Mouse (Mus musculus) thymus, adult 2 months (tissue): Measurements from ENCODE around the gene Cyp3a13.

Source experiments
- CTCF ChIP-seq: fragments of 200-500 bp; IDR thresholded peaks from 2 replicates; pipeline ENCODE4 v1.5.1; 2012; ENCODE audit warnings: mild to moderate bottlenecking, control low read depth, low read length, moderate library complexity, borderline replicate concordance; ENCODE audit not compliant: control insufficient read depth, poor library complexity, insufficient read depth; ENCODE audit errors: extremely low read depth
- POLR2A ChIP-seq: fragments of 200-500 bp; IDR thresholded peaks from 2 replicates; pipeline ENCODE4 v1.6.1; 2012; ENCODE audit warnings: mild to moderate bottlenecking, low read length, control low read depth, moderate library complexity; ENCODE audit not compliant: control insufficient read depth, poor library complexity, insufficient read depth; ENCODE audit errors: extremely low read depth

DNA sequence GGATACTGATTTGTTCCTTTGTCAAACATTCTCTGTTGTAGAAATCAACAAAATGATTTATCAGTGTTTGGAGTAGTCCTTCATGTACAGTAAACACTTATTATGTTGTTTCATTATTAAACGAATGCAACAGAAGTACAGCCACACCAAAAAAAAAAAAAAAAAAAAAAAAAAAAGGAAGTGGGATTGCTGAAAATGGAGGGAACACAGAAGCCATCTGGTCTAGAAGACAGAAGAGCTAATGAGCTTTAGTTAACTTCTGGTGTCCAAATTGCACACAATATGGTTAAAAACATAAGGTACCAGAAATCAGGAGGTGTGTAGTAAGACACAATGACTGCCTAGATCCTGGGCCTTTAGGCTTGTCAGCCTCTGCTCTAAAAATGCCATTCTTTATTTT lies 23.6 kb downstream of the Cyp3a13 start:
- TF ChIP-seq POLR2A (no peak), CTCF (no peak)
